Mouse (Mus musculus) embryonic fibroblast, embryonic 13.5 days (primary cell): ENCODE measurements around the gene H2-DMb2. TPM values are rescaled to one million over a fixed set of nuclear protein-coding genes. Genes with fewer than 3 reads are reported as not detected.
A peak's percentile ranks its signal among the peaks of the same experiment; 100 is the strongest.

Source experiments
- H3K27ac ChIP-seq: 2 replicates; pipeline ENCODE4 v1.5.1; 2012; ENCODE audit warnings: low read length, control low read depth, inconsistent platforms; ENCODE audit not compliant: insufficient read depth
- H3K4me1 ChIP-seq: 2 replicates; pipeline ENCODE4 v1.6.1; 2011; ENCODE audit warnings: low read length; ENCODE audit not compliant: control insufficient read depth, insufficient read depth
- H3K4me3 ChIP-seq: 2 replicates; pipeline ENCODE4 v1.5.1; 2011; ENCODE audit warnings: mild to moderate bottlenecking, control low read depth, low read length; ENCODE audit not compliant: insufficient read depth
- CTCF ChIP-seq: IDR thresholded peaks from 2 replicates; pipeline ENCODE4 v1.5.1; 2011; ENCODE audit warnings: mild to moderate bottlenecking, control low read depth, low read length, moderate library complexity, borderline replicate concordance; ENCODE audit not compliant: insufficient read depth
- POLR2A ChIP-seq: IDR thresholded peaks from 2 replicates; pipeline ENCODE4 v1.6.1; 2011; ENCODE audit warnings: low read depth, mild to moderate bottlenecking, control low read depth, low read length, moderate library complexity
- polyA plus RNA-seq: library from polyadenylated mRNA; stranded (reverse); fragments of >200 nt; gene quantifications from 2 replicates; pipeline ENCODE4 v1.2.4, GENCODE M21; 2011; ENCODE audit warnings: low read depth; ENCODE audit not compliant: missing spikeins, insufficient read length

Gene H2-DMb2
- polyA plus RNA-seq, 1 experiment = not detected

DNA sequence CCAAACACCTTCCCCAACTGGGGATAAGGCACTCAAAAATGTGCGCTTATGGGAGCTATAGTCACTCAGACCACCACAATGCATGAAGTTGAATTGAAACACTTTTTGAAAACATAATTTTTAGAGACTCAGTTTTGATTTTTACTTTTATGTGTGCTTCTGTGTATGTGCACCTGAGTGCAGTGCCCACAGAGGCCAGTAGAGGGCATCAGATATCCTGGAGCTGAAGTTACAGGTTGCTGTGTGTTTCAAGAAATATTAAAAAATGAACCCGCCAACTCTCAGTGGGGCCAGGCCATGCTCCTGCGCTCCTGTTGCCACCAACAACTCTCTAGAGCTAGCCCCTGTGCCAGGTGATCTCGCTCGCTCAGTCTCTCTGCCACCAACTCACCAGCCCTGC lies 29.4 kb downstream of the H2-DMb2 start:
- no peaks in the 10 kb centered on the region for H3K4me1 ChIP-seq
- no peak overlapping the region for H3K4me3 ChIP-seq
- H3K27ac ChIP-seq = no peak overlapping the region
- TF ChIP-seq CTCF (no peak), POLR2A (no peak)

DNA sequence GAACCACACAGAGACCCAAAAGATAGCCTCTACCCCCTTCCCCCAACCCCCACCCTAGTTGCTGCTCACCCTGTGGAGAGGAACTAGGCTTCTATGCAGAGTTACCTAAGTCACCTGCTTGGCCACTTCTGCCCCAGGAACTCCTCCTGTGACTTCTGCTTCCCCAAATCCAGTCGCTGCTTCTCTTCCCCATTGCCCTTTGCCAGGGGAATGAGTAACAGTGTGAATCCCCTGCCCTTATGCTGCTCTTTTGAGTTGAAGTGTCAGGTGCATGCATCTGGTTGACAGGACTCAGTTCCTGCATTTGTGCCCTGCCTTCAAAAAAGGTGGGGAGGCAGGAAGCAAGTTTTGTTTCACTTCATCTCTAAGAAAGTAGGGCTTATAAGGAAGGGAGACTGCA lies 31.0 kb downstream of the H2-DMb2 start:
- Histone ChIP-seq H3K27ac (no peak overlapping the region), H3K4me1 (no peaks in the 10 kb centered on the region), H3K4me3 (no peak overlapping the region)
- TF ChIP-seq POLR2A = no peak
- no peak for TF ChIP-seq CTCF

DNA sequence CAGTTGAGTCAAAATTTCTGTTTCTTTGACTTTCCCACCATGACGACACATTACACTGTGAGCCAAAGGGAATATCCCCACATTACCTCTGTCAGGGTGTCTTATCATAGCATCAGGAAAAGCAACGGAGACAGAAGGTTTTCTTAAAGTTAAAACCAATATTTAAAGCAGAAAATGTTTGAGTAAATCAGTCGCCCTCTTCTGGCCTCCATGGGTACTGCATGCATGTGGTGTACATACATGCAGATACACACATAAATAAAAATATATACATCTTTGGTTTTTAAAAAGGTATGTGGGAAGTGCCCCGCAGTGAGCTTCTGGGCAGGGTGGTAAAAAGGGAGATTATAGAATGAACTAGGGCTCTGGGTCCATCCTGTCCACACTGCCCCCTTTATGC lies 34.1 kb downstream of the H2-DMb2 start:
- TF ChIP-seq POLR2A = no peak
- TF ChIP-seq CTCF = no peak
- Histone ChIP-seq H3K4me3 (no peak overlapping the region), H3K4me1 (no peaks in the 10 kb centered on the region), H3K27ac (no peak overlapping the region)

DNA sequence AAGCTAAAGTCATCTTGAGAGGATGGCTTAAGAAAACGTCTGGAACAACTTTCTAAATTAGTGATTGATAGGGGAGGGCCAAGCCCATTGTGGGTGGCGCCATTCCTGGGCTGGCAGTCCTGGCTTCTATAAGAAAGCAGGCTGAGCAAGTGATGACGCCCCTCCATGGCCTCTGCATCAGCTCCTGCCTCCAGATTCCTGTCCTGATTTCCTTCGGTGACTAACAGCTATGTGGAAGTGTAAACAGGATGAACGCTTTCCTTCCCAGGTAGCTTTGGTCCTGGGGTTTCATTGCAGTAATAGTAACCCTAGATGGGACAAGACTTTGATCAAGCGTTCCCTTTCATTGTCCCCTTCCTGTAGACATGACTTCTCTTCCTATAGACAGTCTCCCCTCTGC lies 35.9 kb downstream of the H2-DMb2 start:
- TF ChIP-seq POLR2A (no peak), CTCF (no peak)
- H3K27ac ChIP-seq = no peak overlapping the region
- H3K4me1 ChIP-seq = no peaks in the 10 kb centered on the region
- no peak overlapping the region for H3K4me3 ChIP-seq

DNA sequence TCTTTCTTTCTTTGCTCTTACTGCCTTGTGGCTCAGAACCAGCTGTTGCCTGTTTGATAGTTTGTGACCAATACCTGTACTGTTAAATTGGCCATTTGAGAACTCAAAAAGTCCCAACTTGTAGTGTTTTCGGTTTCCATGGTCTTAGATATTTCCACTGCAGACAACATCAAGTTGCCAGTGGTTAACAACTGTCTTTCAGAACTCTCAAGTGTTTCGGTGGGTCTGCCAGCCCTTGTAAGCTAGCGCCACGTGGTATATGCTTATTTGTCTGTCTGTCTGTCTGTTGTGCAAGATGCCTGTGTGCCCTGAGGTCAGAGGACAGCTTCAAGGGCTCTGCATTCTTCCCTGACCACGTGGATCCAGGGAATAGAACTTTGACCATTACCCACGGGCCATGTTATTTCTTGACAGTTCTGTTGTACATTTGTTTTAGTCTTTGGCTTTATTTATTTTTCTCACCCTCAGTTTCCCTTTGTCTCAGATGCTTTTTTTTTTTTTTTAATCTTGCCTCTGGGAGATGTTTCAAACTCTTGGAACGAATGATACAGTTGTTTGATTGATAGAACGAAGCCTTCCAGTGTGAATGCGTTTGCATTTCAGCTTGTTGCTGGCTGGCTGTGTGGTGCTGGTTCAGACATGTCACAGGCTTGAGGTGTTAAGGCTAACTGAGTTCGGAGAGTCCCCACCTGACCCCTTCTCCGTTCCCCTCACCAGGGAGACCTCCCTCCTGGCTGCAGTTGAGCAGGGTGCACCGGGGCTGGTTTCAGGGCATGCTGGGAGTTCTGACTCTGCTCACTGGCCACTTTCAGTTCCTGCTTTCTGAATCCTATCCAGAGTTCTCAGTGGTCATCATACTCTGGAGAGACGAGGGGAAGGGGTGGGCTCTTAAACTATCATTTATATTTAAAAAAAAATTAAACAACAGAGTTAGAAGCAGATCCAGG lies 37.1 kb downstream of the H2-DMb2 start:
- TF ChIP-seq CTCF (no peak), POLR2A (no peak)
- Histone ChIP-seq H3K4me3 (no peak overlapping the region), H3K27ac (no peak overlapping the region), H3K4me1 (no peaks in the 10 kb centered on the region)

DNA sequence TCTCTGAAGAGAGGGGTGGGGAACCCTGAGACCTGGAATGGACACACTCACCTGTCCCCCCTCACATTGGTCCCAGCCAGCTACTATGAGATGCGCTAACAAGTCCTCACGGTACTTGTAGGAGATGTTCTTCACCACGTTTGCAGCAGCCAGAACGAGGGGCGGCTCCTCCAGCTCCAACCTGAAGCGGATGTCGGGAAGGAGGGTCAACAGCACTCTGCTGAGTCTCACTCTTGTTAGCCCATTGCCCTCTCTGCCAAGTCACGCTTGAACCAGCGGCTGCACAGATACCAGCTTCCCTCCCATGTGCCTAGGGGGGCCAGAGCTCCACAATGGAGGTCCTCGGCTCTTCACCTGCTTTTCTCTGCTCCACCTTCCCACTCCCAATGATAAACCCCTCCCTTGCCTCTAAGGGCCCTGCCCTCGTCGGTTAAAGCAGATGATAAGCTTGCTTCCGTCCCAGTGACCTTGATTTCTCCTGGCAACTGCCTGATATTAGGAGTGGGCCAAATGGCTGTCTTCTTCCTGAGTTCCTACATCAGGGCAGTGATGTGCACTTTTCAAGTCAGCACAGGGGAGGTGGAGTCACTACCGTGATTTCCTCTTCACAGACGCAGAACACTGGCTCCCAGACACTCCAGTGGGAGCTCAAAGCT lies 40.6 kb downstream of the H2-DMb2 start:
- H3K4me1 ChIP-seq = no peaks in the 10 kb centered on the region
- no peak for TF ChIP-seq CTCF
- H3K27ac ChIP-seq = no peak overlapping the region
- no peak overlapping the region for H3K4me3 ChIP-seq

DNA sequence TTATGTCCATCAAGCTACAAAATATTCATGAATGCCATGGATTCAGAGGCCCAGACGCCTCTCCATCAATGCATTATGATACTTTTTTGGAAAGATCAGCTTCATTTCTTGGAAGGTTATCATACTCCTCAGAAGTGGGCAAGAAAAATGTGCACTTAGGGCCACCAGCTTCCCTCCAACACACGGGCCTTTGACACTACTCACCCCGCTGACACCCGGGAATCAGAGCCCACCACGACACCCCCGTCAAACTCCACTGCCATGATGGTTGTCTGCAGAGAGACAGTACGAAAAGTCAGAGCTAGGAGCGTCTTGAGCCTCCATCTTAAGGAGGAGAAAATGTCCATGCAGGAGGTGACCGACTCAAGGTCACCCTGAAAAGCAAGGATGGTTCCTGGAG lies 42.4 kb downstream of the H2-DMb2 start:
- H3K4me3 ChIP-seq = no peak overlapping the region
- H3K4me1 ChIP-seq = no peaks in the 10 kb centered on the region
- TF ChIP-seq POLR2A = no peak
- TF ChIP-seq CTCF = no peak
- no peak overlapping the region for H3K27ac ChIP-seq

DNA sequence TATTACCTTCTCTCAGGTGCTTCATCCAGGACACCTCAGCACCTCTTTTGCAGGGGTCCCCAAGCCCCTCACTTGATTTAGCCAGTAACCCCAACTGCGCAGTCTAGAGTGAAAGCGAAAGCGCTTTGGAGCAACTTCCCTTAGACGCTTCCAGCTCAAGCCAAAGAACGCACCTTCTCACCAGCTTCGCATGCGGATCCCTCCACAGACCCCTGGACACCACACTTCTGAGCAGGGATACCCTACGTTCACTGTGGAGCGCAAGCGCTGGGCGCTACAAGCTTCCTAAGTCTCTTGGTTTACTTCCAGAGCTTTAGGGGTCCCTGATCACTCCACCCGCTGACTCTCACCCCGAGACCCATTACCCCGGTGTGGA lies 43.8 kb downstream of the H2-DMb2 start:
- no peak overlapping the region for H3K27ac ChIP-seq
- no peaks in the 10 kb centered on the region for H3K4me1 ChIP-seq
- TF ChIP-seq CTCF (no peak), POLR2A (no peak)
- peak overlapping the region; percentile 68 for H3K4me3 ChIP-seq

DNA sequence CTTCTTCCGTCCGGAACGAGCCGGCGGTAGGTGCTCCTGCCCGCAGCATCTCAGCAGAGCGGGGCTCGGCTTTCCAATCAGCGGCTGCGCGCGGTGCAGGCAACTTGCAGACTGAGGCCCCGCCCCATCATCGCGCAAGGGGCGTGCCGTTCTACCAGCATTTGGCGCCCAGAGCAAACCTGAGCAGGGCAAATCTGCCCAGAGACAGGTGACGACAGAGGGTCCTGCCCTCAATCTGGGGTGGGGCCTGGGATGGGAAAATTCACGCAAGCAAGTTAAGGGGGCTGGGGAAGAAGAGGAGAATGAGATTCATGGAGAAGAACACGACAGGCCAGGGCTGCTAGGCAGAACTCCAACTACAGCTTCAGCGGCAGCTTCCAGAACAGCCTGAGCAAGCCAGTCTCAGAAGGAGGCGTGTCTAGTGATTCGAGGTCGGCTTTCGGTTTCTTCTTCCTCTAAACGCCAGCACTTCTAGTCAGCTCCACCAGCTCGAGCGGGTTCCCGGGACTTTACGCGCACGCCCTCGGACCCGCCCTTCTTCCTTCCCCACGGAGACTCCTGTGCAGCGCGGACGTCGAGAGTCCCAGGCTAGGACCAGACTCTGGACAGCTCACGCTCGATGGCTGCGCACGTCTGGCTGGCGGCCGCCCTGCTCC lies 44.3 kb downstream of the H2-DMb2 start, which contains the start of the genes Tap1 and Psmb9:
Gene Tap1, plus strand, starts transcription at position 293 of the 656 bp plus-strand sequence.
Gene Psmb9, minus strand, starts transcription at position 504 of the 656 bp plus-strand sequence.
- Histone ChIP-seq H3K4me1 (no peaks in the 10 kb centered on the region), H3K4me3 (peak within 1 kb of the TSS; percentile 68), H3K27ac (peak within 1 kb of the TSS; percentile 64)
- TF ChIP-seq POLR2A (peak; percentile 67), CTCF (no peak)
